Mouse (Mus musculus): Measurements from ENCODE around the gene Tuba3a. TPM values are rescaled to one million over a fixed set of nuclear protein-coding genes. Genes with fewer than 3 reads are reported as not detected.

Gene Tuba3a
- 0.09 TPM in 1 of 2 replicates, not detected in the other for polyA plus RNA-seq (2016; fragmentation: Nextera tagmentation; extraction: Ambion mirVana)

DNA sequence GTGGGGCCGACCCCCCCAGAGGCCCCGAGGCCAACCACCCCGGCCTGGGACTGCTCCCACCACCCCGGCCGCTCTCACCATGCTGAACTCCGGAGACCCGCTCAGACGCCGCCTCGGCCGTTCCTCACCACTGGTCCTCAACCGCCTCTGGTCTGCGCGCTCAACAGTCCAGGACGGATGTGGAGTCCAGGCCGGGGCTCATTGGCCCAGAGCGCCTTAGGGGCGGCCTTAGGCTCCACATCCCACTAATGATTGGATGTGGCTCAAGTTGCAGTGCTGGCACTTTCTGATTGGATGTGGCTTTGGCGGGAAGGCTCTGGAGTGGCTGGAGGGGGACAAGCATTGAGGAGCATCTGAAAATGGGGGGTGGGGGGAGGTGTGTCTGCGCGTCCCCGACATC is at the start of gene Tuba3a:
TSS of gene Tuba3a (minus strand) at position 153 of the 400 bp plus-strand sequence.
- H3K27me3 ChIP-seq (ENCODE audit: insufficient read depth, poor library complexity, severe bottlenecking) = 0 out of 2 replicates have a peak, but pooled peaks cover 4% of the 10 kb centered on the region

DNA sequence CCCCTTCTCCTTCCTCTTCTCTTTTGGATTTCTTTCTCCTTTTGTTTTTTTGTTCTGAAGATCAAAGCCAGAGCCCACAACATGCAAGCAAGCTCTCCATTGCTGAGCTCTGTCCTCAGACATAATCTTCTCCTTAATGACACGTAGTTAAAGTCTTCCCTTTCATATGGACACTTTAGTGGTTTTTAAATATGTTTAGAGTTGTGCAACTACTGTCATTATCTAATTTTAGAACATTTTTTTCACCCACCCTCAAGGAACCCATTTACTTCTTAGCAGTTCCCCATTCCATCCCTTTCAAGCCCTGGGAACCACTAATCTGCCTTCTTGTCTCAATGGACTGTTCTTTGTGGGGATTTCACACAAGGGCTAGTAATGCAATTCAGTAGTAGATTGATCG is 48.5 kb upstream of the Tuba3a start:
- 72% methylated on average over 2 of the region's 2 CpGs for WGBS
- Histone ChIP-seq H3K36me3 (no peaks in the 10 kb centered on the region), H3K9me3 (no peaks in the 10 kb centered on the region), H3K27ac (no peak overlapping the region), H3K4me3 (no peak overlapping the region), H3K4me1 (peaks cover 15% of the 10 kb centered on the region), H3K27me3 (ENCODE audit: insufficient read depth, poor library complexity, severe bottlenecking) (peaks cover 4% of the 10 kb centered on the region)
- no peak for DNase-seq (ENCODE audit: low spot score)

More for the DNA sequence above, at the start of gene Tuba3a:
- DNase-seq (ENCODE audit: low spot score) = no peak
- no peak within 1 kb of the TSS for H3K4me3 ChIP-seq
- H3K4me1 ChIP-seq = no peaks in the 10 kb centered on the region
- H3K27ac ChIP-seq = no peak within 1 kb of the TSS
- no peaks in the 10 kb centered on the region for H3K36me3 ChIP-seq
- H3K9me3 ChIP-seq = no peaks in the 10 kb centered on the region
- WGBS = 90% methylated on average over 22 of the region's 22 CpGs

DNA sequence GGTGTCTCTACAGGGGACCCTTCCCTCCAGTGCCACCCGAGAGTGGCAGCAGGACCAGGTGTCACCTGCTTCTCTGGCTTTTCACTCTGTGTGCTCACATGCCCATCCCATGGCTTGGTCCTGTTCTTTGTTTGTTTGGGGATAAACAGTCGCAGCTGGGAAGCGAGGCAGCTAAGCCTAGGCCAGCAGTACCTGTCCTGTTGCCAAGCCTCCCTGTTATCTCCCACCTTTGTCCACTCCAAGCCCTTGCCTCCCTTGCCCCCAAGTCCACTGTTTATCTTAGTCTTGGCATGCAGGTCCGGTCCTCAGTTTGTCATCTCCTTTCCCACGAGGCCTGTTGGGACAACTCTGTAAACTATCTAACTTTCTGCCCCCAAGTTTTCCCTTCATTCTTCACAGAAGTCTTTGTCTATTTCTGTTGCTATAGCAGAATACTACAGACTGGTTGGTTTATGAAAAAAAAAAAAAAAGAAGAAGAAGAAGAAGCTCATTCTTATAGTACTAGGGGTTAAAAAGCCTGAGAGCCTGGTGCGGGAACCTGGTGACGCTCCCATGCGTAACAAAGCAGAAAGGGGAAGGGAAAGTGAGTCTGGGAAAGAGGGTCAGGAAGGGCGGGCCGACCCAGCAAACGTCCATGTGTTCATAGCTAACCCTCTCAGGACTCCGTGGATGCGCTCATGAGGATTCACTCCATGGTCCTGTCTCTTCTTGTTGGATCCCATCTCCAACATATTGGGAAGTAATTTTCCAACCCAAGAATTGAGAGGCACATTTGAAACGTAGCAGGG is 47.5 kb upstream of the Tuba3a start:
- no peaks in the 10 kb centered on the region for H3K9me3 ChIP-seq
- peaks cover 15% of the 10 kb centered on the region; the same call in 1 of the 2 replicates for H3K4me1 ChIP-seq
- WGBS = 69% methylated on average over 14 of the region's 14 CpGs
- H3K36me3 ChIP-seq = no peaks in the 10 kb centered on the region
- DNase-seq (ENCODE audit: low spot score) = no peak
- H3K27ac ChIP-seq = no peak overlapping the region
- H3K27me3 ChIP-seq (ENCODE audit: insufficient read depth, poor library complexity, severe bottlenecking) = peaks cover 4% of the 10 kb centered on the region
- no peak overlapping the region for H3K4me3 ChIP-seq

DNA sequence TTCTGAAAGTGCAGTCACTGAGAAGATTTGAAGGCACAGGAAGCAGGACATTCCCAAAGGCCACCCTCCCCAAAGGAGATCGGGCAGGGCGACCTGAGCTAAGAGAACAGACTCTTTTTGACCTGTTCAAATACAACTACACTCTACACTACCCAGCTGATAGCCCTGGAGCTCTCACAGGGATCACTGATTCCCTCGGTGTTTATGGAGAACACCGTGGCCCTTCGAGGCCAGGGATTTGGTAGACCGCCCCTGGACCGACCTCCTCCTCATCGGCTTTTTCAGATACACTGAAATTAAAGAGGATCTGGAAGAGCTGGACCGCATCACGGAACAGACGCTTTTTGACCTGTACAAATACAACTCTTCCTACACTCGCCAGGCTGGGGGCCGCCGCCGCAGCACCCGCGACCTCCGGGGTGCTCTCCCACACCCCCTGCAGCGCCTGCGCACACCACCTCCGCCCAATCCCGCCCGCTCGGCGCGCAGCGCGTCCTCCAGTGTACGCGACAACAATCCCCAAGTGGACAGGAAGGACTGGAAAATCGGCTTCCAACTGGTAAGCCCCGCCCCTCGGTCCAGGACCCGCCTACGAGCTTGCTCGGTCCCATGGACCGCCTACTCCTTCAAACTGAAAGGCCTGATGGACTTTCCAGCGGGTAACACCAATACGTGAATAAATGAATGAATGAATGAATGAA is 44.9 kb upstream of the Tuba3a start:
- peaks cover 20% of the 10 kb centered on the region for H3K4me1 ChIP-seq
- no peaks in the 10 kb centered on the region for H3K9me3 ChIP-seq
- H3K4me3 ChIP-seq = peak overlapping the region; percentile 67
- H3K27me3 ChIP-seq (ENCODE audit: insufficient read depth, poor library complexity, severe bottlenecking) = peaks cover 7% of the 10 kb centered on the region
- peak; percentile 93 for DNase-seq (ENCODE audit: low spot score)
- no peaks in the 10 kb centered on the region for H3K36me3 ChIP-seq
- WGBS = under 1% methylated on average over 39 of the region's 39 CpGs
- peak overlapping the region; percentile 87 for H3K27ac ChIP-seq

DNA sequence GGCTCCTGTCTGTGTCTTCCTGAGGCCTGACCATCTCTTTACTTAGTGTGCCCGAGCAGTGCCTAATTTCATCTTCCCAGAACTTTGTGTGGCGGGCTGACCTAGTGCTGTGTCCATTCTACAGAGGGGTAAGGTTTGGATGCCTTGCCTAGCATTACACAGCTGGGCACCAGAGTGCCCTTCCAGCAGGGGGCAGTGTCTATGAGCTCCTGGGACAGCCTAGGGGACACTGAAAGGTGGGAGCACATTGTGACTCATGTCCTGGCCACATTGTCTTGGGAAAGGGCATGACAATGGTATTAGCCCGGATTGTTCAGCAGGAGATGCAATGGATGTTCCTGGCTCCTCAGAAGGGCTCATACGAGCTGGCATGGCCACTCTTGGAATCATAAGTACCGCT is 42.4 kb upstream of the Tuba3a start:
- Histone ChIP-seq H3K36me3 (no peaks in the 10 kb centered on the region), H3K9me3 (no peaks in the 10 kb centered on the region), H3K4me3 (no peak overlapping the region), H3K27me3 (ENCODE audit: insufficient read depth, poor library complexity, severe bottlenecking) (peaks cover 19% of the 10 kb centered on the region), H3K27ac (no peak overlapping the region), H3K4me1 (peaks cover 30% of the 10 kb centered on the region)
- 79% methylated on average over 5 of the region's 5 CpGs for WGBS
- no peak for DNase-seq (ENCODE audit: low spot score)

DNA sequence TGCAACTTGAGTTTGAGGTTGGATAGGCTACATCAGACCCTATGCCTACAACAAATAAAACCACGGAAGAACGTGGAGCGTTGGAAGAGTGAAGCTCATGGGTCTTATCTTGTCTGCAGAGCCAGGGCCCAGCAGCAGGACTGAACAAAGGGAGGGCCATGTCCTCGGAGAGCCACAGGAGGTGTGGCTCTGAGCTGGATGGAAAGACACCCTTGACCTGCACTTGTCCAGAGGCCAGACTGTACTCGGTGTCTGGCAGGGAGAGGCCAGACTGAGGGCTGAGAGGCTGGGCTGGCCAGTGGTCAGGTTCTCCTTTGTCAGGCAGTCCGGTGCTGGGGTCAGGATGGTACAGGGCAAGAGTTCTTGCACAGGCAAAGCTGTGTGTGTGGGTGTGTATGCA is 39.5 kb upstream of the Tuba3a start:
- 26% methylated on average over 6 of the region's 6 CpGs for WGBS
- no peak overlapping the region; the same call in 1 of the 2 replicates for H3K27ac ChIP-seq
- no peak for DNase-seq (ENCODE audit: low spot score)
- peaks cover 33% of the 10 kb centered on the region for H3K4me1 ChIP-seq
- H3K4me3 ChIP-seq = no peak overlapping the region
- H3K27me3 ChIP-seq (ENCODE audit: insufficient read depth, poor library complexity, severe bottlenecking) = peaks cover 44% of the 10 kb centered on the region
- no peaks in the 10 kb centered on the region for H3K36me3 ChIP-seq
- no peaks in the 10 kb centered on the region for H3K9me3 ChIP-seq

DNA sequence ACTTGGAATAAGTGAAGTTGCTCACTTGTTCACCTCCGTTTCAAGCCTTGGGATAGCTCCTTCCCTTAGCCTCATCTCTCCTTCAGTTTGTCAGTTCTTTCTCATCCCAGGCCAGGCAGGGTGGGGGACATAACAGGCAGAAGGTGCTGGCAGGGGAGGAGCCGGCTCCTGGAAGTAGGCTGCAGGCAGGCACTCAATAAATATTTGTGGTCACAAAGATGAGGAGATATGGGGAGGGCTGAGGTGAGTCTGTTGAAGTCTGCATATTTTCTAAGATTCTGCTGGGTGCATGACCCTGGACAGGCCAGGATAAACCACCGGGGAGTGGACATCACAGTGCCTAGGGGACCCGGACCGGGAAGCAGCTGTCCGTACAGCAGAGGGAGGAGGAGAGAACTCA is 37.7 kb upstream of the Tuba3a start:
- Histone ChIP-seq H3K36me3 (no peaks in the 10 kb centered on the region), H3K9me3 (no peaks in the 10 kb centered on the region), H3K4me3 (no peak overlapping the region), H3K4me1 (peaks cover 41% of the 10 kb centered on the region), H3K27me3 (ENCODE audit: insufficient read depth, poor library complexity, severe bottlenecking) (peaks cover 62% of the 10 kb centered on the region), H3K27ac (no peak overlapping the region)
- 58% methylated on average over 6 of the region's 6 CpGs for WGBS
- DNase-seq (ENCODE audit: low spot score) = no peak

DNA sequence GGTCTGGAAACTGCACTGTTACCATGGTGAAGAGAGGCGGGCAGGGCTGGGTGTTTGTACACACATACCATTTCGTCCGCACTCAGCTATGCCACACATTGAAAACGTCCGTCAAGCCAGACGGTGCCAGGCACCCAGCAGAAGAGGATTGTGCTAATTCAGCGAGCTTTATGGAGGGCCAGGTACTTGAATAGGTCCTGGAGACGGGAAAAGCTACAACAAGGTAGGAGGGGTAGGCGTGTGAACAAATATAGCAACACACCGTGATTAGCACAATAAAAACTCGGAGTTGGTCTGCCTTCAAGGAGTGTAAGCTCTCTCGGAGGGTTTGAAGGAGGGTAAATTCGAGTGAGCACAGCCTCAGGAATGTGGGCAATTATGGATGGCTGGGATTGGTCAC is 37.0 kb upstream of the Tuba3a start:
- H3K9me3 ChIP-seq = no peaks in the 10 kb centered on the region
- peaks cover 41% of the 10 kb centered on the region for H3K4me1 ChIP-seq
- no peak overlapping the region for H3K4me3 ChIP-seq
- no peak overlapping the region for H3K27ac ChIP-seq
- 59% methylated on average over 13 of the region's 13 CpGs for WGBS
- DNase-seq (ENCODE audit: low spot score) = no peak
- no peaks in the 10 kb centered on the region for H3K36me3 ChIP-seq
- peaks cover 61% of the 10 kb centered on the region for H3K27me3 ChIP-seq (ENCODE audit: insufficient read depth, poor library complexity, severe bottlenecking)

DNA sequence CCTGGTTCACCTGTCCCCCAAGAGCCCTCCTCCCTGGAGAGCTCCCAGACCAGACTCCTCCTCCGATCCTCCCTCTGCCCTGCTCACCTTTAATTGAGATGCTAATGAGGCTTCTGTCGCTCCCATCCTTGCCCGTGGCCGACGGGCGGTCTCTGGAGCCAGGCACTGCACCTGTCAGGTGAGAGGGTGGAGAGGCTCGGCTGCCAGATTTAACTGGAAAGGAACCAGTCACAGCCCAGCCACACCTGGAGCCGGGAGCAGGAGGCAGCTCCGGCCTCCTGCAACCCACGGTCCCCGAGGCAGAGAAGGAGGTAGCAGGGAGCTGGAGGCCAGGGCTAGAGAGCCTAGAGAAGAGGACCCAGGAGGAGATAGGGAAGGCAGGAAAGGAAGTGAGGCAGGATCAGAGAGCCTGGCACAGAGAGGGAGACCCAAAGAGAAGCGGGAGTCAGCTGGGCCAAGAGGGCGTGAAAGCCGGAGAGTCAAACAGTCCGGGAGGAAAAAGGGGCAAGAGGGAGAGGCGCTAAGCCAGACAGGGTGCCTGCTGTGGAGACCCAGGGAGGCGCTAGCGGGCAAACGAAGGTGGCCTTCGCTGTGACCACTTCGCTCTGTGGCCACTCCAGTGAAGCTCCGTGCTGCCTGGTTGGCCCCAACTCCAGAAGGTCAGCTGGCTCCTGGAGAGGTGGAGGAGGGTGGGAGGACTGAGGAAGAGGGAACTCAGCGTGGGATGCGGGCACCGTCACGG is 35.4 kb upstream of the Tuba3a start:
- Histone ChIP-seq H3K27ac (0 out of 2 replicates have a peak overlapping the region, but pooled peaks have one; percentile 11), H3K9me3 (no peaks in the 10 kb centered on the region), H3K4me1 (peaks cover 36% of the 10 kb centered on the region), H3K4me3 (peak overlapping the region; percentile 23), H3K27me3 (ENCODE audit: insufficient read depth, poor library complexity, severe bottlenecking) (peaks cover 67% of the 10 kb centered on the region), H3K36me3 (no peaks in the 10 kb centered on the region)
- no peak for DNase-seq (ENCODE audit: low spot score)
- 6% methylated on average over 26 of the region's 26 CpGs for WGBS

DNA sequence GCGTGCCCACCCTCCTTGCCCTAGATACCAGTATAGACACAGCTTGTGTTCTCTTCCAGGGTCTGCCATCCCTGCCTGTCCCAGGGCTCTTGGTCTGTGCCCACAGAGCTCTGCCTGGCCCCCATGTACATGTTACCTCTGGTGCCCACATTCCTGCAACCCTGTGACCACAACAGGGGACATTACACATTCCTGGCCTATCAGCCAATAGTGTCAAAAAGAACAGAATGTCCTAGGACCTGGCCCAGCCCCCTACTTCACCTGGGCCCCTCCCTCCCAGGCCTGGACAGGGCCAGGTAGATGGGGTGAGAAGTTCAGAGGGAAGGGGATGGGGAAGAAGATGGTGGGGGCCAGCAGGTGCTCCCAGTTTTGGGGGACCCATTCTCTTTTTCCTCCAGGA is 34.5 kb upstream of the Tuba3a start, which contains the start of gene Scnn1a:
TSS of gene Scnn1a (plus strand) at position 337 of the 400 bp plus-strand sequence.
- no peaks in the 10 kb centered on the region for H3K36me3 ChIP-seq
- H3K27ac ChIP-seq = 0 out of 2 replicates have a peak within 1 kb of the TSS, but pooled peaks have one; percentile 18
- peak within 1 kb of the TSS; percentile 23 for H3K4me3 ChIP-seq
- H3K9me3 ChIP-seq = no peaks in the 10 kb centered on the region
- peaks cover 72% of the 10 kb centered on the region for H3K27me3 ChIP-seq (ENCODE audit: insufficient read depth, poor library complexity, severe bottlenecking)
- peaks cover 33% of the 10 kb centered on the region for H3K4me1 ChIP-seq
- 70% methylated on average over 1 of the region's 1 CpGs for WGBS
- no peak for DNase-seq (ENCODE audit: low spot score)

DNA sequence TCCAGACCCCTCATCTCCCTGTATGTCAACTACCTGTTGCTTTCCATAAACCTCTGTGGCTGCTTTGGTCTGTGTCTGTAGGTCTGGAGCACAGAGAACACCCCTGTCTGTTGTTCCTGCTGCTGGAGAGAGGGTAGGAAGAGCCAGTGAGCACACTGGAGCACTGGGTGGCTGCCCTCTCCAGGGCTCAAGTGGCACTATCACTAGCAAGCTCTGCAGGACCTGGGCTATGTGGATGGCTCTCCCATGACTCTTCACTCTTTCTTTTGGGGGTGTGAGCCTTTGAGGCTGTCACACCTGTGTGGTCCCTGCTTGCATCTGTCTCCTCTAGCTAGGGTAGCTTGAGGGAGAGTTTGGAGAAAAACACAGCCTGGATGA is 34.1 kb upstream of the Tuba3a start:
- no peak for DNase-seq (ENCODE audit: low spot score)
- Histone ChIP-seq H3K4me3 (no peak overlapping the region), H3K9me3 (no peaks in the 10 kb centered on the region), H3K27me3 (ENCODE audit: insufficient read depth, poor library complexity, severe bottlenecking) (peaks cover 70% of the 10 kb centered on the region), H3K36me3 (no peaks in the 10 kb centered on the region), H3K4me1 (peaks cover 29% of the 10 kb centered on the region), H3K27ac (0 out of 2 replicates have a peak overlapping the region, but pooled peaks have one; percentile 18)

DNA sequence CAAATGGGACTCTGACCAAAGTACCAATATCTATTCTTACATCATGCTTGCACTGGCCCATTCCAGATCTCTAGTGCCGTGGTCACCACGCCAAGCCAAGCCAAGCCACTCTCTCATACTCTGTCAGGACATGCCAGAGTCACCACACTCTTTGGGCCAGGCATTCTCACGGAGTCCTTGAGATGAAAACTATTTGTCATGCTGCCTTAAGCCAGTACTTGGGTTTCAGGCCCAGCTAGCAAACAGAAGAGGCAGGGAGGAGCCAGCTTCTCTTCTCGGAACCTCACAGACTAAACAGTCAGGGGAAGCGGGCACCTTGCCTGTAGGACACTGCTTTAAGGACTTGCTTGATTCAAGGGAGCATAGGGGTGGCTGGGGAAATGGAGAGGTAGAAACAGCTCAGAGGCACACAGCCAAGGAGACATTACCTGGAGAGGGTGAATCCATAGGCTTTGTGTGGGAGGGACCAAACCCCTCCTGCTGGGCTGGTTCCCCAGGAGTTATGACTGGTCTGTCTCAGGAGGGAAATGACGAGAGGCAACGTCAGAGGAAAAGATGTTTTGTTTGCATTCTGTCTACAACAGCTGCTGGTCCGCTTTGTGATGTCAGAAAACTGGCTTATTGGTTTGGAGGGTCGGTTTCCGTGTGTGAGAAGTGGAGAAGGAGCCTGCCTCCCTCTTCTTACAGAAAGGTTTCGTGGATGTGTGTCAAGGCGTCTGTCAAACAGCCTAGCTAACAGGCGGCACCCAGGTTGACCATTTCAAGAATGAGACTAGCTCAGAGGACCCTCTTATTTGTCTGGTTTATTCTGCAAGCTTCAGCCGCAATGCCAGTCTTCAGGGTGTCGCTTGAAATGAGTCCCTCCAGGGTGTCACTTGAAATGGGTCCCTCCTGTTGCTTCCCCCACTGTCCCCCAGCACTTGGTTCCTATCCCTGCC is 33.4 kb upstream of the Tuba3a start:
- peaks cover 66% of the 10 kb centered on the region for H3K27me3 ChIP-seq (ENCODE audit: insufficient read depth, poor library complexity, severe bottlenecking)
- no peak overlapping the region for H3K27ac ChIP-seq
- H3K9me3 ChIP-seq = no peaks in the 10 kb centered on the region
- 56% methylated on average over 15 of the region's 15 CpGs for WGBS
- H3K4me3 ChIP-seq = no peak overlapping the region
- H3K4me1 ChIP-seq = peaks cover 30% of the 10 kb centered on the region
- H3K36me3 ChIP-seq = no peaks in the 10 kb centered on the region
- DNase-seq (ENCODE audit: low spot score) = no peak

All from heart, embryonic 10.5 days (tissue).